Mouse (Mus musculus) embryo, embryonic 10.5 days (tissue): ENCODE data around the gene Rfng.
A peak's percentile ranks its signal among the peaks of the same experiment; 100 is the strongest.
"Not testable (repeated sequence)": the region's sequence is repeated elsewhere in the genome, so short reads cannot be mapped to it uniquely, and the experiment has no call there.

Source experiments
- DNase-seq: peaks from one replicate; pipeline ENCODE4 v3.0.0-alpha.2; 2015; ENCODE audit warnings: low spot score

Gene Rfng

GRCm38 (mm10) chr11:120773463-120774190 lies 10.4 kb downstream of the Rfng start:
- no peak for DNase-seq

GRCm38 (mm10) chr11:120772749-120773148 lies 11.3 kb downstream of the Rfng start:
- no peak for DNase-seq

- DNase-seq = no peak
Measured at GRCm38 (mm10) chr11:120768206-120768605, 15.8 kb downstream of the Rfng start.

GRCm38 (mm10) chr11:120767023-120767422 lies 17.0 kb downstream of the Rfng start:
- DNase-seq = not testable (repeated sequence)

- not testable (repeated sequence) for DNase-seq
Measured at GRCm38 (mm10) chr11:120763121-120763999, 20.6 kb downstream of the Rfng start.

GRCm38 (mm10) chr11:120762672-120763041 lies 21.4 kb downstream of the Rfng start, which contains the start of gene Hmga1b:
TSS of gene Hmga1b (plus strand) at chr11:120762794.
- not testable (repeated sequence) for DNase-seq

- DNase-seq = no peak
Measured at GRCm38 (mm10) chr11:120761811-120762671, 22.0 kb downstream of the Rfng start.

GRCm38 (mm10) chr11:120760236-120760635 lies 23.8 kb downstream of the Rfng start:
- DNase-seq = no peak

- DNase-seq = no peak
Measured at GRCm38 (mm10) chr11:120751606-120752005, 32.4 kb downstream of the Rfng start.

GRCm38 (mm10) chr11:120749430-120749829 lies 34.6 kb downstream of the Rfng start:
- DNase-seq = peak; percentile 18

GRCm38 (mm10) chr11:120747974-120748373 lies 36.0 kb downstream of the Rfng start:
- no peak for DNase-seq

- no peak for DNase-seq
Measured at GRCm38 (mm10) chr11:120744121-120744701, 39.8 kb downstream of the Rfng start.

- DNase-seq = no peak
Measured at GRCm38 (mm10) chr11:120740981-120741380, 43.0 kb downstream of the Rfng start.

- DNase-seq = no peak
Measured at GRCm38 (mm10) chr11:120736424-120736823, 47.6 kb downstream of the Rfng start.

- DNase-seq = no peak
Measured at GRCm38 (mm10) chr11:120733521-120733920, 50.5 kb downstream of the Rfng start.

GRCm38 (mm10) chr11:120731858-120732680 lies 51.9 kb downstream of the Rfng start, which contains the start of gene Cbr2:
TSS of gene Cbr2 (minus strand) at chr11:120732114.
- DNase-seq = no peak

- no peak for DNase-seq
Measured at GRCm38 (mm10) chr11:120731395-120731794, 52.6 kb downstream of the Rfng start.
